Mouse (Mus musculus) bone marrow, adult 2 months (tissue): Measurements from ENCODE around the gene Kcnj4. TPM values are rescaled to one million over a fixed set of nuclear protein-coding genes. Genes with fewer than 3 reads are reported as not detected.
A peak's percentile ranks its signal among the peaks of the same experiment; 100 is the strongest.
"Not testable (repeated sequence)": the region's sequence is repeated elsewhere in the genome, so short reads cannot be mapped to it uniquely, and the experiment has no call there.

Experiments
- H3K27ac ChIP-seq: fragments of 200-500 bp; 2 replicates; pipeline ENCODE4 v1.5.1; 2012; ENCODE audit warnings: low read depth, mild to moderate bottlenecking, control low read depth, inconsistent platforms, low read length; ENCODE audit not compliant: control insufficient read depth, poor library complexity, insufficient read depth
- H3K4me1 ChIP-seq: fragments of 200-500 bp; 2 replicates; pipeline ENCODE4 v1.6.1; 2011; ENCODE audit warnings: low read length; ENCODE audit not compliant: control insufficient read depth, insufficient read depth
- H3K4me3 ChIP-seq: fragments of 200-500 bp; replicated peaks from 2 replicates; pipeline ENCODE3; 2011; ENCODE audit warnings: mild to moderate bottlenecking, low read depth, low read length, control low read depth; ENCODE audit not compliant: control insufficient read depth
- CTCF ChIP-seq: fragments of 200-500 bp; IDR thresholded peaks from 2 replicates; pipeline ENCODE4 v1.5.1; 2011; ENCODE audit warnings: low read length, control low read depth; ENCODE audit not compliant: control insufficient read depth, insufficient read depth
- POLR2A ChIP-seq: fragments of 200-500 bp; IDR thresholded peaks from 2 replicates; pipeline ENCODE4 v1.6.1; 2011; ENCODE audit warnings: low read depth, mild to moderate bottlenecking, control low read depth, low read length, borderline replicate concordance; ENCODE audit not compliant: control insufficient read depth
- WGBS: fragments of 180-500 bp; shearing (Covaris S2); methylation state at CpG from one replicate; pipeline ENCODE4 v1.1.7; 2018; 5-methylcytosine and 5-hydroxymethylcytosine counted together
- polyA plus RNA-seq: library from polyadenylated mRNA; stranded (reverse); fragments of >200 nt; gene quantifications from 2 replicates; pipeline ENCODE4 v1.2.4, GENCODE M21; 2011; ENCODE audit warnings: low replicate concordance; ENCODE audit not compliant: missing spikeins, insufficient read depth, insufficient read length

Kcnj4 gene
- polyA plus RNA-seq, 1 experiment: 2.1 TPM

GRCm38 (mm10) chr15:79477227-79477626, 27.8 kb downstream of the Kcnj4 start:
- no peak overlapping the region for H3K4me3 ChIP-seq
- no peak for TF ChIP-seq POLR2A
- TF ChIP-seq CTCF: no peak
- H3K27ac ChIP-seq: no peak overlapping the region
- 55% methylated on average over 6 of the region's 6 CpGs for WGBS
- H3K4me1 ChIP-seq: no peaks in the 10 kb centered on the region

DNA sequence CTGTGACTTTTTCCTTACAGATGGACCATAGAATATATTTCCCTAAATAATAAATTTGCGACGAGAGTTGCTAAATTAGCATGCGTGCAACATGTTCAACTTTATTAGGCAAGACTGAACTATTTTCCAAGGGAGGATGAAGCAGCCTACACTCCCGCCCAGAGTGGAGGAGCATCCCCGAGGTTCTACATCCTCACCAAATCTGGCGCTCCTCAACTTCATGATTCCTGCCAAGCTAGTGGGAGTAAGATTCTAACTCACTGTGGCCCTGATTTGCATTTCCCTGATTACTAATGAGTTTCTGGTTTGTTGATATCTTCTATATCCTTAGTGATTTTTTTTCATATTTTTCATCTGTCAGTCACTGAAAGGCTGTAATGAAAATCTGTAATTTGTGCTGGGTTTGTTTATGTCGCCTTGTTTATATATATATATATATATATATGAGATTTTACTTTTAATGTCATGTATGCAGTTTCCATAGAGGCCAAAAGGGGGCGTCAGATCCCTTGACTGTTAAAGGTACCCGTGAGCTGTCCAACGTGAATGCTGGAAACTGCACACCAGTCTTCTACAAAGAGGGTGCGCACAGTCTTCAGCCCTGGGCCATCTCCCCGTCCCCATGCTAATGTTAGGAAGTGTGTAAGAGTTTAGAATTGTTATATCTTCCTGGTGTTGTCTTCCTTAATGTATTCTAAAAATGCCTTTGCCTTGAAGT, 31.2 kb downstream of the Kcnj4 start:
- Histone ChIP-seq H3K4me1 (no peaks in the 10 kb centered on the region), H3K27ac (no peak overlapping the region), H3K4me3 (no peak overlapping the region)
- no peak for TF ChIP-seq CTCF
- no peak for TF ChIP-seq POLR2A
- WGBS: 56% methylated on average over 12 of the region's 12 CpGs

GRCm38 (mm10) chr15:79473042-79473441, 32.0 kb downstream of the Kcnj4 start:
- Histone ChIP-seq H3K4me1 (no peaks in the 10 kb centered on the region), H3K27ac (no peak overlapping the region), H3K4me3 (no peak overlapping the region)
- TF ChIP-seq POLR2A: no peak
- no peak; the same call in 1 of the 2 replicates for TF ChIP-seq CTCF
- WGBS: 77% methylated on average over 5 of the region's 5 CpGs

DNA sequence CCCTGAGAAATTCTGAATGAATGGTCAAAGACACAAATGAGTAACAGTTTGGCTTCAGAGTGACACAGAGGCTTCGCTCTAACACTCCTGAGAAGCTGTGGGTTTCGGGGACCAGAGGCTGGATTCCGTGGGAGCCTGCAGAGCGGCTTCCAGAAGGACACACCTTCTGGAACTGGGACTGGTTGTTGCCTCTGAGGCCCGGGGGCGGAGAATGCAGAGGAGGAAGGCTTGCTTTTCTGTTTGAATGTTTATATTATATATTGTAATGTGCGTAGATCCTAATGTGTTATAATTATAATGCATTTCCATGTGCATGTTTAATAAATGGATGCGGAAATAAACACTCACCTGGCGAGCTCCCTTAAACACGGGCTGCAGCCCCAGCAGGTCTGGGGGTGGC, 33.9 kb downstream of the Kcnj4 start:
- Histone ChIP-seq H3K4me3 (no peak overlapping the region), H3K4me1 (no peaks in the 10 kb centered on the region), H3K27ac (no peak overlapping the region)
- 75% methylated on average over 10 of the region's 10 CpGs for WGBS
- no peak for TF ChIP-seq POLR2A
- no peak for TF ChIP-seq CTCF

GRCm38 (mm10) chr15:79470583-79470982, 34.5 kb downstream of the Kcnj4 start:
- Histone ChIP-seq H3K27ac (no peak overlapping the region), H3K4me1 (no peaks in the 10 kb centered on the region), H3K4me3 (no peak overlapping the region)
- 36% methylated on average over 17 of the region's 17 CpGs for whole genome bisulfite sequencing
- TF ChIP-seq CTCF (no peak), POLR2A (no peak)

GRCm38 (mm10) chr15:79469577-79469976, 35.5 kb downstream of the Kcnj4 start:
- H3K27ac ChIP-seq: no peak overlapping the region
- TF ChIP-seq CTCF (no peak), POLR2A (no peak)
- 64% methylated on average over 5 of the region's 5 CpGs for WGBS
- no peaks in the 10 kb centered on the region for H3K4me1 ChIP-seq
- no peak overlapping the region for H3K4me3 ChIP-seq

DNA sequence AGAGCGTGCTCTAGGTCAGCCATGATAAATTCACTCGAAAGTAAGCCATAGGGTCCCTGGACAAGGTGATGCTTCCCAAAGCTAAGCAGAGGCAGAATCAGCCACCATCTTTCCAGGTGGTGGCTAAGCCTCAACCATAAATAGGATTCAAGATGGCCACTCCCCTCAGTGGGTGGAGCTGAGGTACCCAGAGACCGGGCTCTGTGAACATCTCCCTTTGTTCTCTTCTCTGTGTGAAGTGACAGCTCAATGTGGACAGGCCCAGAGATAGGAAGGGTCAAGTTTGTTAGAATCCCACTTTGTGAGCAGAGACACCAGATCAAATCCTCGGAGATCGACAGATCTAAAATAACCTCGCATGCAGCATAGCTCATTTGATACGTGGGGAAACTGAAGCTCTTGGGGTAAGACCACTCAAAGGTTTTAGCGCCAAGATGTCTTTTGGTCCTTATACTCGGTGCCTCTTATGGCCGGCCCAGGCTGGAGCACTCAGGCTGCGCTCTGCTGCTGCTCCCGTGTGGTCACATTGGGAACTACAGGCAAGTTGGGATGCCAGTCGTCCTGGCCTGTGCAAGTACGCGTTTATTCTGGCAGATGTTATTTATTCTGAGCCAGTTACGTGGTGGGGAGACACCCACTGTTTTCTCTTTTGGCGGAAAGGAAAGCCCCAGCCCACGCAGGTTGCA, 38.3 kb downstream of the Kcnj4 start:
- TF ChIP-seq CTCF: peak; percentile 99
- no peak for TF ChIP-seq POLR2A
- no peak overlapping the region for H3K4me3 ChIP-seq
- no peaks in the 10 kb centered on the region for H3K4me1 ChIP-seq
- WGBS: 9% methylated on average over 18 of the region's 18 CpGs
- H3K27ac ChIP-seq: no peak overlapping the region

GRCm38 (mm10) chr15:79456546-79456945, 48.5 kb downstream of the Kcnj4 start:
- H3K4me3 ChIP-seq: no peak overlapping the region
- TF ChIP-seq POLR2A (no peak), CTCF (no peak)
- 52% methylated on average over 6 of the region's 6 CpGs for WGBS
- no peak overlapping the region for H3K27ac ChIP-seq
- H3K4me1 ChIP-seq: no peaks in the 10 kb centered on the region; the same call in 1 of the 2 replicates

- WGBS: 59% methylated on average over 6 of the region's 6 CpGs
- not testable (repeated sequence) for H3K27ac ChIP-seq, H3K4me1 ChIP-seq, H3K4me3 ChIP-seq
Measured at GRCm38 (mm10) chr15:79456104-79456503, 48.9 kb downstream of the Kcnj4 start.
